Mouse (Mus musculus) midbrain, embryonic 15.5 days (tissue): Measurements from ENCODE around the gene Sacm1l. TPM values are rescaled to one million over a fixed set of nuclear protein-coding genes. Genes with fewer than 3 reads are reported as not detected.
A peak's percentile ranks its signal among the peaks of the same experiment; 100 is the strongest.

ENCODE experiments used
- ATAC-seq: fragments of 200-750 bp; cut with Nextera tagmentation; replicated peaks from 2 replicates; pipeline ENCODE4 v1.8.0; 2017; ENCODE audit warnings: moderate TSS enrichment
- H3K27ac ChIP-seq: fragments of 300-500 bp; sonication (generic); 2 replicates; pipeline ENCODE4 v1.5.1; 2015; ENCODE audit warnings: mild to moderate bottlenecking, inconsistent platforms
- H3K27me3 ChIP-seq: fragments of 300-500 bp; sonication (generic); replicated peaks from 2 replicates; pipeline ENCODE4 v1.6.1; 2015; ENCODE audit warnings: inconsistent platforms
- H3K36me3 ChIP-seq: fragments of 300-500 bp; sonication (generic); replicated peaks from 2 replicates; pipeline ENCODE4 v1.6.1; 2015; ENCODE audit warnings: inconsistent platforms
- H3K4me1 ChIP-seq: fragments of 300-500 bp; sonication (generic); 2 replicates; pipeline ENCODE4 v1.6.1; 2015; ENCODE audit warnings: inconsistent platforms
- H3K4me2 ChIP-seq: fragments of 300-500 bp; sonication (generic); 2 replicates; pipeline ENCODE4 v1.6.1; 2015; ENCODE audit warnings: inconsistent platforms, mild to moderate bottlenecking, moderate library complexity
- H3K4me3 ChIP-seq: fragments of 300-500 bp; sonication (generic); 2 replicates; pipeline ENCODE4 v1.5.1; 2015; ENCODE audit warnings: mild to moderate bottlenecking, inconsistent platforms
- H3K9ac ChIP-seq: fragments of 300-500 bp; sonication (generic); 2 replicates; pipeline ENCODE4 v1.6.1; 2015; ENCODE audit warnings: mild to moderate bottlenecking, inconsistent platforms
- H3K9me3 ChIP-seq: fragments of 300-500 bp; sonication (generic); 2 replicates; pipeline ENCODE4 v1.6.1; 2016; ENCODE audit warnings: inconsistent platforms
- WGBS: fragments of 180-500 bp; shearing (Covaris S2); methylation state at CpG from one replicate; pipeline ENCODE4 v1.1.7; 2015; ENCODE audit warnings: mixed read lengths; 5-methylcytosine and 5-hydroxymethylcytosine counted together
- polyA plus RNA-seq: library from polyadenylated mRNA; unstranded; fragments of >200 nt; fragmentation: Nextera tagmentation; extraction: Ambion mirVana; gene quantifications from 2 replicates; pipeline ENCODE4 v1.2.1, GENCODE M21; 2015

Sacm1l gene
- polyA plus RNA-seq, 1 experiment from 2014 or later = 50.9 TPM

DNA sequence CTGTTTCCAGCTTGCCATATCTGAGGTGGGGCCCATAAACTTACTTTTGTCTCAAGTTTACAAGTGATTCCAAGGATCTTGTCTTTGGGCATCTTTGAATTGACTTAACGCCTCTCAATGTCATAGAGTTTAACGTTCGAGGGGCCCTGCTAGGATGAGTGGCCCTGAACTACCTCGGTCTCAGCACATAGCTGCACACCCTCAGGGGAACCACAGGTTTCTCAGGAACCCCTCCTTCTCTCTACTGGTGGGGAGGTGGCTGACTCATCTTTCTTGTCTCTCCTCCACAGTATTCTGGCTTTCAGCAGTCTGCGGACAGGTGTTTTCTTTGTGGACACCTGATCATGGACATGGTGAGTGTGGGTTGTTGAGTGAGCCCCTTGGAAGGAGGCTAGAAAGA, 18.6 kb upstream of the Sacm1l start:
- H3K4me1 ChIP-seq = peaks cover 8% of the 10 kb centered on the region
- ATAC-seq = no peak
- WGBS = 96% methylated on average over 5 of the region's 5 CpGs
- no peaks in the 10 kb centered on the region for H3K36me3 ChIP-seq
- H3K9ac ChIP-seq = no peak overlapping the region
- H3K4me3 ChIP-seq = no peak overlapping the region
- no peaks in the 10 kb centered on the region for H3K27me3 ChIP-seq
- no peak overlapping the region for H3K4me2 ChIP-seq
- H3K9me3 ChIP-seq = no peaks in the 10 kb centered on the region
- no peak overlapping the region for H3K27ac ChIP-seq

DNA sequence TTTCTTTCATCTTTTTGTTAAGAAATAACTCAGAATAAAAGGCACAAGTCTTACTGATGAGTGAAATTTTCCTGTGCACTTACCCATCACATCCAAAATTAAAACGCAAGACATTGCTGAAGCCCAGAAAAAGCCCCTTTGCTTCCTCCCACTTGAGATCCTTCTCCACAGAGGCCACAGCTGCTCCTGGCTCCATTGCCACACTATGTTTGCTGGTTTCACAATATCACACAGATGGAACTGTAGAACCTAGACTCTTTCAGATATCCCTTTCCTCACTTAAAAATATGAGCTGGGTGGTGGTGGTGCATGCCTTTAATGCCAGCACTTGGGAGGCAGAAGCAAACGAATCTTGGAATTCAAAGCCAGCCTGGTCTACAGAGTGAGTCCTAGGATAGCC, 17.1 kb upstream of the Sacm1l start:
- Histone ChIP-seq H3K4me3 (no peak overlapping the region), H3K9me3 (no peaks in the 10 kb centered on the region), H3K4me2 (no peak overlapping the region), H3K36me3 (no peaks in the 10 kb centered on the region), H3K9ac (no peak overlapping the region), H3K27ac (no peak overlapping the region), H3K27me3 (no peaks in the 10 kb centered on the region), H3K4me1 (peaks cover 8% of the 10 kb centered on the region)
- ATAC-seq = no peak
- 94% methylated on average over 2 of the region's 2 CpGs for WGBS

DNA sequence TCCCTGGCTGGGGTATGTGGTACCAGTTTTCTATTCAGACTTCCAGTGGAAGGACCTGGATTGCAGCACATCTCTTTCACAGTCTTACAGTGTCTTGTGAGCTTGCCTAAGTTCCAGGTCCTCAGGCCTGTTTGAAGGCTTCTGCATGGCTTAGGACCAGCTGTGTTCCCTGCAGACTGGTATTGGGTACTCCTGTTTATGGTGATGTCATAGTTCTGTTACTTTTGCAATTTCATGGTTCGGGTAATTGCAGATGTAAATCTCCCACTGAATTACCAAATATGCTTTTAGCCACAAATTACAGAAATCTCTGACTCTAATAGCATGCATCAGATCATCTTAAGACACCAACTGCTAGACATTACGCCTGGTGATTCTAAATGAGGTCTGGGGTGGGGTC, 14.5 kb upstream of the Sacm1l start:
- Histone ChIP-seq H3K4me2 (no peak overlapping the region), H3K9me3 (no peaks in the 10 kb centered on the region), H3K4me1 (peaks cover 3% of the 10 kb centered on the region), H3K36me3 (no peaks in the 10 kb centered on the region), H3K4me3 (no peak overlapping the region), H3K27me3 (no peaks in the 10 kb centered on the region), H3K9ac (no peak overlapping the region), H3K27ac (no peak overlapping the region)
- no peak for ATAC-seq
- 93% methylated on average over 2 of the region's 2 CpGs for WGBS

DNA sequence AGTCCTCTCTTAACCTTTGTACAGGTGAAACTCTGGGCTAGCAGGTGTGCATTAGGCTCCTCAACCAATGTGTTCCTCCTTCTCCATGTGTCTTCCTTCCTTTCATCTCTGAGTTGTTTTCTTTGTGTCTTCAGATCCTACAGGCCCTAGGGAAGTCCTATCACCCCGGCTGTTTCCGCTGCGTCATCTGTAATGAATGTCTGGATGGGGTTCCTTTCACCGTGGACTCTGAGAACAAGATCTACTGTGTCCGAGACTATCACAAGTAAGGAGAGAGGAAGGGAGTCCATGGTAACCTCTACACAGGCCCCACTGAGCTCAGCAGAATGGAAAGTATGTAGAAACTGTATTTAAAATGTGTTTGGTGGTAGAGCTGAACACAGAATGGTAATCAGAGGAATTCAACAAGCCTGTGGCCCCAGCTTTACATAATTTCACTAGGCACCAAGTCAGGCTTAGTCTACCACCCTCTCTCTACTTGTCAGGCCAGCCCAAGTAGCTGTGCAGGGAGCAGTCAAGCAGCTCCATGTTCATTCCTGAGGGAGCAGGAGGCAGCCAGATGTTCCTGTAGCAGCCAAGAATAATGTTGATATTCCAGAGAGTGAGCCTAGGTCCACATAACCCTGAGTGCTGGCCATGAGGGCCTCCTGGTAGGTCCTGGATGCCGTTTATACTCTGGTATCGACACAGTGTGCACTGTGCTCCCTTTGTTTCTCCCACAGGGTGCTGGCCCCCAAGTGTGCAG, 12.7 kb upstream of the Sacm1l start:
- no peaks in the 10 kb centered on the region for H3K27me3 ChIP-seq
- WGBS = 92% methylated on average over 7 of the region's 7 CpGs
- no peak for ATAC-seq
- no peaks in the 10 kb centered on the region for H3K9me3 ChIP-seq
- H3K36me3 ChIP-seq = no peaks in the 10 kb centered on the region
- H3K27ac ChIP-seq = no peak overlapping the region
- no peak overlapping the region for H3K4me2 ChIP-seq
- H3K9ac ChIP-seq = no peak overlapping the region
- H3K4me3 ChIP-seq = no peak overlapping the region
- H3K4me1 ChIP-seq = no peaks in the 10 kb centered on the region

DNA sequence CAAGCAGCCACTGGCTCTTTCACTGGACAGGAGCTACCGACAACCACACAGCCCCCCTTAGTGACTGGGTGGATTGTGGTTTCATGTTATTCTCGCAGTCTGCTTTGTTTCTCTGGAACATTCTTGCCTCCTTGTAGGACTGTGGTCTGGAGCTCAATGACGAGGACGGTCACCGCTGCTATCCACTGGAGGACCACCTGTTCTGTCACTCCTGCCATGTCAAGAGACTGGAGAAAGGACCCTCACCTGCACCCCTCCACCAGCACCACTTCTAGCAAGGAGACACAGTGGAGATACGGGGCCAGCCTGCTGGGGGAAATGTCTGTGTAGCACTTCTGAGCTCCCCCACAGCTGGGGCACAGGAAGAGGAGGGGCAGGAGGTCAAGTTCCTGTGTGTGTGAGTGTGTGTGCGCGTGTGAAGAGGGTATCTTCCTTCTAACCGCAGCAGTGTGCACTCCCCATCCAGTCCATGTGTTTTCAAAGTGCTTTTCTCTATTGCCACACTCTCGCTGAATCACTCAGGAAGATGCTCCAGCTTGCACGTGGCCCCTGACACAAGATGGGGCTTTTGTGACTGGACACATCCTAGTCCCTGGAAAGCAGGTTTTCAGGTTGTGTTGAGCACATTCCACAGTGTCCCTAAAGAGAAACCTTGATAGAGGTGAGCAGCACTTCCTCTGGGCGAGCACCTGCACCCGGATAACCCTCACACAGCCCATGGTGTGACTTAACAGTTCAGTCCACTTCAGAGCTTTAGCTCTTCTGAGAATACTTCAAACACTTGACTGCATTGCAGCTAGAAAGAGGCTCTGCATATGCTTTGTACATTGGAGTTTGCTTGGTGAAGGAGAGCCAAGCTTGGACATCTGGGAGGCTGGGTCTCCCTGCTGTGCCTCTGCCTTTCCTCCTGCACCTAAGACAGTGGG, 10.3 kb upstream of the Sacm1l start:
- H3K4me3 ChIP-seq = no peak overlapping the region
- 89% methylated on average over 13 of the region's 13 CpGs for WGBS
- H3K4me1 ChIP-seq = no peaks in the 10 kb centered on the region
- H3K9me3 ChIP-seq = no peaks in the 10 kb centered on the region
- no peak overlapping the region for H3K4me2 ChIP-seq
- H3K27ac ChIP-seq = no peak overlapping the region
- no peak overlapping the region for H3K9ac ChIP-seq
- no peak for ATAC-seq
- no peaks in the 10 kb centered on the region for H3K36me3 ChIP-seq
- H3K27me3 ChIP-seq = no peaks in the 10 kb centered on the region

DNA sequence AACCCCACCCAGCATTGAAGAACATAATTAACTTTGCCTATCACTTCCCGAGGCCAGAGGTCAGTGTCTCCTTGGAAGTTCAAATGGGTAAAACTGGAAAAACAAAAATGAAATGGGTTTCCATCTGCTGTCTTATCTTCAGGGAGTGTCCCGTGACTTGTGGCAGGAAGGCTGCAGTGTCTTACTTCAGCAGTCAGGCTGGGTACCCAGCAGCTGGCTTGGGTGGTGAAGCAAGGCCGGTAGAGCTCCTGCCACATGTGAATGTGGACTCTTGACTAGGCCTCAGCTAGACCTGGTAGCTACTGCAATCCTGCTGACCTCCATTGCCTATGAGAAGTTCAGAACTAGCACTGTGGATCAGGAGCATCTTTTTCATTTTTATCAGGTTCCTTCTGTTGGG, 8.8 kb upstream of the Sacm1l start:
- no peak overlapping the region for H3K27ac ChIP-seq
- no peaks in the 10 kb centered on the region for H3K27me3 ChIP-seq
- WGBS = 97% methylated on average over 3 of the region's 3 CpGs
- ATAC-seq = no peak
- H3K36me3 ChIP-seq = no peaks in the 10 kb centered on the region
- H3K4me2 ChIP-seq = no peak overlapping the region
- H3K4me3 ChIP-seq = no peak overlapping the region
- no peaks in the 10 kb centered on the region; the same call in 1 of the 2 replicates for H3K4me1 ChIP-seq
- H3K9ac ChIP-seq = no peak overlapping the region
- no peaks in the 10 kb centered on the region for H3K9me3 ChIP-seq

DNA sequence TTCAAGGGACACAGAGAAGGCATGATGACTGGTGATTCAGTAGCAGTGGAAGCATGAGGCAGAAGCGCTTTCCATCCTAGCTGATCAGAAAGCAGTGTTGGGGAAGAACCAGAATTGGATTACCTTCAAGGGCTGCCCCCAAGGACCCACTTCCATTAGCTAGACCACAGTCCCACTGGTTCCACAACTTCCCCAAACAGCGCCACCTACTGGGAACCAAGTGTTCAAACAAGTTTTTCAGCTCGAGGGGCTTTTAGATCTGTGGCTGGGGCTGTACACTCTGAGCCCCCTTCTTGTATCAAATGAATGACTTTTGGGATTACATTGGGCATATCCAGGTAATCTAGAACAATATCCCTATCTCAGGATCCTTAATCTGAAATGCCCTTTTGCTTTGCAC, 5.9 kb upstream of the Sacm1l start:
- Histone ChIP-seq H3K27ac (no peak overlapping the region), H3K9me3 (no peaks in the 10 kb centered on the region), H3K9ac (no peak overlapping the region), H3K4me3 (no peak overlapping the region), H3K4me1 (peaks cover 8% of the 10 kb centered on the region), H3K4me2 (no peak overlapping the region), H3K27me3 (no peaks in the 10 kb centered on the region), H3K36me3 (no peaks in the 10 kb centered on the region)
- ATAC-seq = no peak
- 44% methylated on average over 3 of the region's 3 CpGs for WGBS

DNA sequence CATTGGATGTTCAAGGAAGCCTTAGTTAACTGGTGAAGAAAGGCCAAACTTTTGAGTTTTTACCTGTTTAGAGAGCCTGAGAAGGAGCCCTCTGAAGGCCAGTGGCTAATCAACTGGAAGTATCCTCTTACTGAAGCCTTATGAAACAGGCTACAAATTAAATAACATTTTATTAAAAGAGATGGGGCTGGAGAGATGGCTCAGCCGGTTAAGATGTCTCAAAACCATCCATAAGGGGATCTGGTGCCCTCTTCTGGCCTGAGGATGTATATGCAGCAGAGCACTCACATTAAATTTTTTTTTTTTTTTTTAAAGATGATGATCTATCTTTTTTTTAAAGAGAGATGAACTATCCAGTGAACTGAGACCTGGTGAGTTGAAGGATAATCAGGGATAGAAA, 4.5 kb upstream of the Sacm1l start:
- H3K27me3 ChIP-seq = no peaks in the 10 kb centered on the region
- no peak overlapping the region for H3K4me2 ChIP-seq
- H3K9ac ChIP-seq = no peak overlapping the region
- H3K9me3 ChIP-seq = no peaks in the 10 kb centered on the region
- H3K27ac ChIP-seq = 0 out of 2 replicates have a peak overlapping the region, but pooled peaks have one; percentile 39
- no peak overlapping the region for H3K4me3 ChIP-seq
- ATAC-seq = no peak
- no peaks in the 10 kb centered on the region for H3K36me3 ChIP-seq
- 0% methylated on average over 1 of the region's 1 CpGs for WGBS
- peaks cover 8% of the 10 kb centered on the region for H3K4me1 ChIP-seq

DNA sequence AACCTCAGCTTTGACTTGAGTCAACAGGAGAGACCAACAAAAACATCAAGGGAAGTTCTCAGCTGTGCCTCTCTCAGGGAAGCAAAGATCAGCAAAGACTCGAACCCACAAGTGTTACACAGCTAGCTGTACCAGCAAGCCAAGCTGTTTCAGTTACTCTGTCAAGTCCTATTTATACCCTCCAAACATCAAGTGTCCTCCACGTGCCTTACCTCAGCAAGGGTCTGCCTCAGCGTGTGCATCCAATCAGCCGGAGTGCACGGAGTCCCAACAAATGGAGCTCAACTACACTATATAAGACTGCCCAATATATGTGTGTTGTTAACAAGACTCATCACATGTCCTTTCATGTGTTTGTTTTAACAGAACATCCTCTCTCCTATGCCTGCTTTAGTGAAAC, 3.1 kb upstream of the Sacm1l start:
- ATAC-seq = no peak
- peaks cover 20% of the 10 kb centered on the region for H3K4me1 ChIP-seq
- H3K4me2 ChIP-seq = no peak overlapping the region
- no peaks in the 10 kb centered on the region for H3K27me3 ChIP-seq
- WGBS = 79% methylated on average over 5 of the region's 5 CpGs
- no peak overlapping the region for H3K4me3 ChIP-seq
- H3K9me3 ChIP-seq = no peaks in the 10 kb centered on the region
- H3K36me3 ChIP-seq = no peaks in the 10 kb centered on the region
- no peak overlapping the region for H3K27ac ChIP-seq
- H3K9ac ChIP-seq = no peak overlapping the region

DNA sequence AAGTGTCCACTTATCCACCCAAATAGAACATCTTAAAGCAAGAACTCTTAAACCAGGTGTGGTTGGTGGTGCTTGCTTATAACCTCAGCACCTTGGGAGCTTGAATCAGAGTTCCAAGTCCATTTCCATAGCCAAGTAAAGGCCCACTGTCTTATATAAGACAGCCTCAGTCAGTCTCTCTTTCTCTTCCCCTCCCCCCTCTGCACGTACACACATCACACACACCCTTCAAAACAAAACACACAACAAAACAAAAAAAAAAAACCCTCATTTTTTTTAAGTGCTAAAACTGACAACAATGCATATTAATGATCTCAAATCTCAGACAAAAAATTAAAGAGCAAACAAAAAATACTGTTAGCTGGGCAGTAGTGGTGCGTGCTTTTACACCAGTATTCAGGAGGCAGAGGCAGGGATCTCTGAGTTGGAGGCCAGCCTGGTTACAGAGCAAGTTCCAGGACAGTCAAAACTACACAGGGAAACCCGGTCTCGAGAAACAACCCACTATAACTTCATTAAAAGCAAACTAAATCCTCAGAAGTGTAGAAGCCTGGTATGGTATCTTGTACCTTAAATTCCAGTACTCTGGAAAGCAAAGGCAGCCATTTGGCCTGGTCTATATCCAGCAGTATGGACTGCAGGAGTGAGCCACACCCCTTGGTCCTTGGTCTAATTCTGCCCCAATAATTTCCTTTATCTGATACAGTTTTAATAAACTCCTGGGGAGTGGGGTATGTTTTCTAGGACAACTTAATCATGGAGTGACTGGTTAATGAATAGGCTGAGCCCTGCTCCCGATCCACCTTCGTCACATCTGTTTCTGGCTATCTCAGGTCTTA, 1.3 kb upstream of the Sacm1l start:
- H3K27ac ChIP-seq = peak overlapping the region; percentile 91
- H3K9ac ChIP-seq = peak overlapping the region; percentile 41
- peak overlapping the region; percentile 55 for H3K4me2 ChIP-seq
- H3K4me3 ChIP-seq = peak overlapping the region; percentile 71
- no peaks in the 10 kb centered on the region for H3K27me3 ChIP-seq
- no peaks in the 10 kb centered on the region for H3K9me3 ChIP-seq
- 20% methylated on average over 6 of the region's 6 CpGs for WGBS
- peaks cover 29% of the 10 kb centered on the region for H3K4me1 ChIP-seq
- no peaks in the 10 kb centered on the region for H3K36me3 ChIP-seq
- ATAC-seq = no peak

DNA sequence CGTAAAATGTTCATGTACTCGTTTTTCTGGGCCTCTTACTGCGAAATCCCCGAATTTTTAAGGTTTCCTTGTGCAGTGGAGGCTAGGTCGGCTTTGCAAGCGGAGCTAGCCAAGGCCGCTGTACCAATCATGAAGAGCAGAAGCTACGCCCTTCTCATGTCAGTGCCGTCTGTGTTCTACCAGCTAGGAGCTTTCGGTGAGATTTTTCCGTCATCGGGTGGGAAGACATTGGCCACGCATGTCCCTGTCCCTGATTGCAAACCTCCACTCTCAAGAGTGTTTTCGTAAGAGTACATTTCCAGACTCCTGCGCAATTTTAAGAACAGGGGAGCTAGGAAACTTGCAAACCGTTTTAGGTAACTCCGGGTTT, 648 bp upstream of the Sacm1l start:
- under 1% methylated on average over 17 of the region's 17 CpGs for WGBS
- Histone ChIP-seq H3K4me1 (peaks cover 29% of the 10 kb centered on the region), H3K4me2 (peak overlapping the region; percentile 55), H3K27ac (peak overlapping the region; percentile 91), H3K27me3 (no peaks in the 10 kb centered on the region), H3K4me3 (peak overlapping the region; percentile 71), H3K9ac (peak overlapping the region; percentile 41), H3K9me3 (no peaks in the 10 kb centered on the region), H3K36me3 (no peaks in the 10 kb centered on the region)
- ATAC-seq = peak; percentile 44

DNA sequence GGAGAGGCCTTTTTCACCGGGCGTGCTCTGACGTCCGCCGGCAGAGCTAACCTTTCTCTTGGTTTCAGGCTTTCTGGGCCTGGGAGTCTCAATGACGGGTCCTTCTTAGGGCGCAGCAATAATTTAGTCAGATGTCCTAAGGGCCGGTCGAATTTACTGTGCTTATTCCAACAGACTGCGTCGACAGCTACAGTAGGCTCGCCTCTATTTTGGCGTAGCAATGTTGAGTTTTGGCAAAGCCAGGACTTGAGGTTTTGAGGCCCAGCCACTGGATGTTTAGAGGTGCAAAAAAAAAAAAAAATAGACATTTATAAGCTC, 558 bp downstream of the Sacm1l start:
- Histone ChIP-seq H3K4me1 (peaks cover 29% of the 10 kb centered on the region), H3K9ac (peak overlapping the region; percentile 83), H3K9me3 (no peaks in the 10 kb centered on the region), H3K4me3 (peak overlapping the region; percentile 71), H3K4me2 (peak overlapping the region; percentile 56), H3K27ac (peak overlapping the region; percentile 91), H3K27me3 (no peaks in the 10 kb centered on the region), H3K36me3 (no peaks in the 10 kb centered on the region)
- WGBS = under 1% methylated on average over 13 of the region's 13 CpGs
- ATAC-seq = peak; percentile 13; the same call in 1 of the 2 replicates
